Mouse (Mus musculus) stomach, embryonic 14.5 days (tissue): Measurements from ENCODE around the gene Lrp1. TPM values are rescaled to one million over a fixed set of nuclear protein-coding genes. Genes with fewer than 3 reads are reported as not detected.

ENCODE experiments used
- ATAC-seq: fragments of 200-750 bp; cut with Nextera tagmentation; 2 replicates; pipeline ENCODE4 v1.8.0; 2017; ENCODE audit warnings: low read depth, moderate TSS enrichment; ENCODE audit not compliant: insufficient number of reproducible peaks, insufficient read depth, low FRiP score
- H3K27ac ChIP-seq: fragments of 300-500 bp; sonication (generic); 2 replicates; pipeline ENCODE4 v1.5.1; 2014; ENCODE audit warnings: mild to moderate bottlenecking, low read length, moderate library complexity, mixed read lengths
- H3K27me3 ChIP-seq: fragments of 300-500 bp; sonication (generic); 2 replicates; pipeline ENCODE4 v1.6.1; 2014; ENCODE audit warnings: low read length, control low read depth, mixed read lengths; ENCODE audit not compliant: control insufficient read depth, insufficient read depth
- H3K36me3 ChIP-seq: fragments of 300-500 bp; sonication (generic); 2 replicates; pipeline ENCODE4 v1.6.1; 2014; ENCODE audit warnings: mild to moderate bottlenecking, control low read depth, low read length, moderate library complexity, mixed read lengths; ENCODE audit not compliant: control insufficient read depth, insufficient read depth
- H3K4me1 ChIP-seq: fragments of 300-500 bp; sonication (generic); 2 replicates; pipeline ENCODE4 v1.6.1; 2014; ENCODE audit warnings: low read length, control low read depth, mixed read lengths; ENCODE audit not compliant: control insufficient read depth, insufficient read depth
- H3K4me2 ChIP-seq: fragments of 300-500 bp; sonication (generic); replicated peaks from 2 replicates; pipeline ENCODE4 v1.6.1; 2014; ENCODE audit warnings: low read depth, low read length, control low read depth
- H3K4me3 ChIP-seq: fragments of 300-500 bp; sonication (generic); 2 replicates; pipeline ENCODE4 v1.5.1; 2014; ENCODE audit warnings: low read depth, low read length, control low read depth
- H3K9ac ChIP-seq: fragments of 300-500 bp; sonication (generic); replicated peaks from 2 replicates; pipeline ENCODE4 v1.6.1; 2014; ENCODE audit warnings: low read depth, mild to moderate bottlenecking, control low read depth, low read length, moderate library complexity, mixed read lengths
- H3K9me3 ChIP-seq: fragments of 300-500 bp; sonication (generic); 2 replicates; pipeline ENCODE4 v1.6.1; 2016; ENCODE audit warnings: low read depth, low read length, control low read depth; ENCODE audit not compliant: control insufficient read depth
- WGBS: fragments of 180-500 bp; shearing (Covaris S2); extraction: QIAGEN DNeasy Blood & Tissue Kit; methylation state at CpG from one replicate; pipeline ENCODE4 v1.1.7; 2014; 5-methylcytosine and 5-hydroxymethylcytosine counted together
- polyA plus RNA-seq: library from polyadenylated mRNA; unstranded; fragments of >200 nt; fragmentation: Nextera tagmentation; extraction: Ambion mirVana; gene quantifications from 2 replicates; pipeline ENCODE4 v1.2.1, GENCODE M21; 2014

Gene Lrp1
- polyA plus RNA-seq, 1 experiment from 2014 or later: 98.0 TPM

GRCm38 (mm10) chr10:127513501-127514091 is 107.4 kb downstream of the Lrp1 start:
- Histone ChIP-seq H3K4me1 (peaks cover 27% of the 10 kb centered on the region; the same call in 1 of the 2 replicates), H3K4me3 (peak overlapping the region; percentile 2; the same call in 1 of the 2 replicates), H3K27ac (no peak overlapping the region; the same call in 1 of the 2 replicates), H3K4me2 (peak overlapping the region; percentile 42), H3K36me3 (peaks cover 5% of the 10 kb centered on the region; the same call in 1 of the 2 replicates), H3K9ac (no peak overlapping the region), H3K27me3 (peaks cover 29% of the 10 kb centered on the region), H3K9me3 (no peaks in the 10 kb centered on the region)
- ATAC-seq: no peak
- 0% methylated on average over 16 of the region's 16 CpGs for WGBS

- H3K27ac ChIP-seq: no peak overlapping the region; the same call in 1 of the 2 replicates
- ATAC-seq: peak; percentile 29; the same call in 1 of the 2 replicates
- peak overlapping the region; percentile 2; the same call in 1 of the 2 replicates for H3K4me3 ChIP-seq
- under 1% methylated on average over 27 of the region's 27 CpGs for WGBS
- H3K36me3 ChIP-seq: peaks cover 2% of the 10 kb centered on the region; the same call in 1 of the 2 replicates
- peak overlapping the region; percentile 64 for H3K4me2 ChIP-seq
- peaks cover 30% of the 10 kb centered on the region; the same call in 1 of the 2 replicates for H3K4me1 ChIP-seq
- no peak overlapping the region for H3K9ac ChIP-seq
- H3K27me3 ChIP-seq: peaks cover 29% of the 10 kb centered on the region
- no peaks in the 10 kb centered on the region for H3K9me3 ChIP-seq
Measured at GRCm38 (mm10) chr10:127512813-127513212, 108.1 kb downstream of the Lrp1 start.

- Histone ChIP-seq H3K36me3 (no peaks in the 10 kb centered on the region; the same call in 1 of the 2 replicates), H3K4me2 (peak overlapping the region; percentile 64), H3K4me3 (peak overlapping the region; percentile 31), H3K4me1 (peaks cover 30% of the 10 kb centered on the region; the same call in 1 of the 2 replicates), H3K27ac (no peak overlapping the region), H3K9me3 (no peaks in the 10 kb centered on the region), H3K27me3 (peaks cover 29% of the 10 kb centered on the region), H3K9ac (no peak overlapping the region)
- 5% methylated on average over 7 of the region's 7 CpGs for WGBS
- no peak for ATAC-seq
Measured at GRCm38 (mm10) chr10:127512307-127512666, 108.7 kb downstream of the Lrp1 start.

- no peaks in the 10 kb centered on the region for H3K9me3 ChIP-seq
- no peak for ATAC-seq
- no peak overlapping the region; the same call in 1 of the 2 replicates for H3K9ac ChIP-seq
- peak overlapping the region; percentile 64 for H3K4me2 ChIP-seq
- H3K36me3 ChIP-seq: no peaks in the 10 kb centered on the region
- H3K27me3 ChIP-seq: peaks cover 32% of the 10 kb centered on the region
- under 1% methylated on average over 45 of the region's 46 CpGs for WGBS
- peaks cover 26% of the 10 kb centered on the region; the same call in 1 of the 2 replicates for H3K4me1 ChIP-seq
- H3K27ac ChIP-seq: no peak overlapping the region
- peak overlapping the region; percentile 31 for H3K4me3 ChIP-seq
Measured at GRCm38 (mm10) chr10:127511634-127512306, 109.2 kb downstream of the Lrp1 start.

- H3K4me2 ChIP-seq: peak overlapping the region; percentile 64
- H3K9me3 ChIP-seq: no peaks in the 10 kb centered on the region
- no peaks in the 10 kb centered on the region for H3K36me3 ChIP-seq
- peak overlapping the region; percentile 31 for H3K4me3 ChIP-seq
- ATAC-seq: no peak
- 0 out of 2 replicates have a peak overlapping the region, but pooled peaks have one; percentile 6 for H3K27ac ChIP-seq
- peaks cover 21% of the 10 kb centered on the region; the same call in 1 of the 2 replicates for H3K4me1 ChIP-seq
- peaks cover 32% of the 10 kb centered on the region for H3K27me3 ChIP-seq
- 11% methylated on average over 11 of the region's 11 CpGs for WGBS
- no peak overlapping the region for H3K9ac ChIP-seq
Measured at GRCm38 (mm10) chr10:127510895-127511617, 109.9 kb downstream of the Lrp1 start.

- WGBS: 17% methylated on average over 17 of the region's 17 CpGs
- Histone ChIP-seq H3K27ac (0 out of 2 replicates have a peak overlapping the region, but pooled peaks have one; percentile 6), H3K4me1 (peaks cover 21% of the 10 kb centered on the region; the same call in 1 of the 2 replicates), H3K4me2 (peak overlapping the region; percentile 62; the same call in 1 of the 2 replicates), H3K4me3 (no peak overlapping the region), H3K27me3 (peaks cover 24% of the 10 kb centered on the region), H3K9ac (no peak overlapping the region), H3K36me3 (no peaks in the 10 kb centered on the region), H3K9me3 (no peaks in the 10 kb centered on the region)
- ATAC-seq: no peak
Measured at GRCm38 (mm10) chr10:127509837-127510701, 110.9 kb downstream of the Lrp1 start.

- Histone ChIP-seq H3K4me1 (peaks cover 17% of the 10 kb centered on the region; the same call in 1 of the 2 replicates), H3K4me2 (peak overlapping the region; percentile 62), H3K9ac (no peak overlapping the region), H3K9me3 (no peaks in the 10 kb centered on the region), H3K4me3 (peak overlapping the region; percentile 29), H3K27ac (no peak overlapping the region), H3K36me3 (no peaks in the 10 kb centered on the region), H3K27me3 (peaks cover 21% of the 10 kb centered on the region)
- 1% methylated on average over 35 of the region's 35 CpGs for WGBS
- peak; percentile 44 for ATAC-seq
Measured at GRCm38 (mm10) chr10:127509051-127509836, 111.7 kb downstream of the Lrp1 start.
